Mouse (Mus musculus) embryonic facial prominence, embryonic 12.5 days (tissue): ENCODE measurements around the gene H2afz. TPM values are rescaled to one million over a fixed set of nuclear protein-coding genes. Genes with fewer than 3 reads are reported as not detected.
"Not testable (repeated sequence)": the region's sequence is repeated elsewhere in the genome, so short reads cannot be mapped to it uniquely, and the experiment has no call there.

Source experiments
- ATAC-seq: fragments of 200-750 bp; cut with Nextera tagmentation; 2 replicates; pipeline ENCODE4 v1.8.0; 2017; ENCODE audit not compliant: insufficient number of reproducible peaks, insufficient read depth, low FRiP score, low TSS enrichment
- H3K27ac ChIP-seq: fragments of 300-500 bp; sonication (generic); 2 replicates; pipeline ENCODE4 v1.5.1; 2016; ENCODE audit warnings: mild to moderate bottlenecking
- H3K27me3 ChIP-seq: fragments of 300-500 bp; sonication (generic); 2 replicates; pipeline ENCODE4 v1.6.1; 2016; ENCODE audit warnings: mild to moderate bottlenecking, moderate library complexity
- H3K36me3 ChIP-seq: fragments of 300-500 bp; sonication (generic); 2 replicates; pipeline ENCODE4 v1.6.1; 2016; ENCODE audit warnings: mild to moderate bottlenecking
- H3K4me1 ChIP-seq: fragments of 300-500 bp; sonication (generic); 2 replicates; pipeline ENCODE4 v1.6.1; 2016
- H3K4me2 ChIP-seq: fragments of 300-500 bp; sonication (generic); replicated peaks from 2 replicates; pipeline ENCODE4 v1.6.1; 2016; ENCODE audit warnings: mild to moderate bottlenecking, moderate library complexity
- H3K4me3 ChIP-seq: fragments of 300-500 bp; sonication (generic); 2 replicates; pipeline ENCODE4 v1.5.1; 2016; ENCODE audit warnings: mild to moderate bottlenecking
- H3K9ac ChIP-seq: fragments of 300-500 bp; sonication (generic); 2 replicates; pipeline ENCODE4 v1.6.1; 2016; ENCODE audit warnings: mild to moderate bottlenecking, moderate library complexity
- H3K9me3 ChIP-seq: fragments of 300-500 bp; sonication (generic); 2 replicates; pipeline ENCODE4 v1.6.1; 2016; ENCODE audit warnings: mild to moderate bottlenecking, moderate library complexity
- WGBS: fragments of 180-500 bp; shearing (Covaris S2); methylation state at CpG from one replicate; pipeline ENCODE4 v1.1.7; 2016; 5-methylcytosine and 5-hydroxymethylcytosine counted together
- polyA plus RNA-seq: library from polyadenylated mRNA; unstranded; fragments of >200 nt; fragmentation: Nextera tagmentation; extraction: Ambion mirVana; gene quantifications from 2 replicates; pipeline ENCODE4 v1.2.1, GENCODE M21; 2016

H2afz gene
- polyA plus RNA-seq, 1 experiment from 2014 or later: 2,450 TPM

GRCm38 (mm10) chr3:137846552-137846951 lies 17.7 kb upstream of the H2afz start:
- 79% methylated on average over 5 of the region's 5 CpGs for WGBS
- ATAC-seq: no peak

DNA sequence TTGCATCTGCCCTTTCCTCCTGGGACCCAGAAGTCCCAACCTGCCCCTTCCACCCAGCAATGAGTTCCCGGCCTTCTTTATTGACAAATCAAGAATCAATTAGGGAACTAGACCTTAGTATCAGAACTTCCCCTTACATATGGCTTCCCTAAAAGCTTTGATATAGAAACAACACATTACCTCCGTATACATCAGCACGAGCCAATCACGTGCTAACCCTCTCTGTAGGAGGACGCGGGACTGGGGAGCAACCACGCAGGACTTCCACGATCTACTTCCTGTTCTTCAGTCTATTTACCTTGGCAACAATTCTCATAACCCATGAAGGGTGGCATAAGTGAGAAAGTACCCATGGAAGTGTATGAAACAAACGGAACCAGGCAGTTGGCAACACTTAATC lies 15.9 kb upstream of the H2afz start:
- Histone ChIP-seq H3K4me1 (no peaks in the 10 kb centered on the region), H3K27ac (no peak overlapping the region), H3K36me3 (no peaks in the 10 kb centered on the region), H3K4me2 (no peak overlapping the region), H3K4me3 (no peak overlapping the region), H3K27me3 (no peaks in the 10 kb centered on the region), H3K9me3 (no peaks in the 10 kb centered on the region), H3K9ac (no peak overlapping the region)
- ATAC-seq: no peak
- 90% methylated on average over 9 of the region's 9 CpGs for whole genome bisulfite sequencing

More at GRCm38 (mm10) chr3:137846552-137846951, 17.7 kb upstream of the H2afz start:
- no peaks in the 10 kb centered on the region for H3K4me1 ChIP-seq
- H3K4me3 ChIP-seq: no peak overlapping the region
- H3K9ac ChIP-seq: no peak overlapping the region
- no peaks in the 10 kb centered on the region for H3K9me3 ChIP-seq
- no peaks in the 10 kb centered on the region for H3K27me3 ChIP-seq
- no peaks in the 10 kb centered on the region for H3K36me3 ChIP-seq
- H3K27ac ChIP-seq: no peak overlapping the region
- no peak overlapping the region for H3K4me2 ChIP-seq

DNA sequence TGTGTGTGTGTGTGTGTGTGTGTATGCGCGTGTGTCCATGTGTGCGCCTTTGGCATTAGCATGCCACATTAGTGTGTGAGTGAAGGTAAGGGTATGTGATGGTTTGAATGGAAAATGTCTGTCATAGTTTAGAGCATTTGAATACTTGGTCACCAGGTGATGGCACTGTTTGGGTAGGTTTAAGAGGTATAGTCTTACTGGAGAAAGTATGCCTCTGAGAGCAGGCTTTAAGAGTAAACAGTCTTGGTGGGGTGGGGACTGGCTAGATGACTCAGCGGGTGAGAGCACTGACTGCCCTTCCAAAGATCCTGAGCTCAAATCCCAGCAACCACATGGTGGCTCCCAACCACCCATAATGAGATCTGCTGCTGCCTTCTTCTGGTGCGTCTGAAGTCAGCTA lies 14.6 kb upstream of the H2afz start:
- Histone ChIP-seq H3K4me3 (no peak overlapping the region), H3K9ac (no peak overlapping the region), H3K4me1 (no peaks in the 10 kb centered on the region), H3K36me3 (no peaks in the 10 kb centered on the region), H3K4me2 (no peak overlapping the region), H3K9me3 (no peaks in the 10 kb centered on the region), H3K27me3 (no peaks in the 10 kb centered on the region), H3K27ac (no peak overlapping the region)
- WGBS: 88% methylated on average over 5 of the region's 5 CpGs
- no peak for ATAC-seq

GRCm38 (mm10) chr3:137851196-137851595 lies 13.1 kb upstream of the H2afz start:
- no peak overlapping the region for H3K27ac ChIP-seq
- whole genome bisulfite sequencing: 77% methylated on average over 2 of the region's 2 CpGs
- H3K4me1 ChIP-seq: no peaks in the 10 kb centered on the region
- no peaks in the 10 kb centered on the region for H3K9me3 ChIP-seq
- H3K4me3 ChIP-seq: no peak overlapping the region
- H3K36me3 ChIP-seq: no peaks in the 10 kb centered on the region
- ATAC-seq: no peak
- H3K9ac ChIP-seq: no peak overlapping the region
- no peaks in the 10 kb centered on the region for H3K27me3 ChIP-seq
- no peak overlapping the region for H3K4me2 ChIP-seq

DNA sequence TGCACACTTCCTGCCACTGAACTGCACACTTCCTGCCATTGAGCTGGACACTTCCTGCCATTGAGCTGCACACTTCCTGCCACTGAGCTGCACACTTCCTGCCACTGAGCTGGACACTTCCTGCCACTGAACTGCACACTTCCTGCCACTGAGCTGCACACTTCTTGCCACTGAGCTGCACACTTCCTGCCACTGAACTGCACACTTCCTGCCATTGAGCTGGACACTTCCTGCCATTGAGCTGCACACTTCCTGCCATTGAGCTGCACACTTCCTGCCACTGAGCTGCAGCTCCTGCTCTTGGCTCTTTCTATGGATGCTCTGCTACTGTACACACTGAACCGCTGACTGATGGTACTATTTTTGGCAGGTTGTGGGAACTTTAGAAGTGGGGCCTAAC lies 11.3 kb upstream of the H2afz start:
- not testable (repeated sequence) for ATAC-seq
- 93% methylated on average over 1 of the region's 1 CpGs for whole genome bisulfite sequencing

GRCm38 (mm10) chr3:137855328-137855727 lies 9.0 kb upstream of the H2afz start:
- Histone ChIP-seq H3K27ac (no peak overlapping the region), H3K27me3 (no peaks in the 10 kb centered on the region), H3K9me3 (no peaks in the 10 kb centered on the region), H3K4me3 (no peak overlapping the region), H3K4me1 (no peaks in the 10 kb centered on the region), H3K9ac (no peak overlapping the region), H3K4me2 (no peak overlapping the region), H3K36me3 (no peaks in the 10 kb centered on the region)
- WGBS: 77% methylated on average over 3 of the region's 3 CpGs
- no peak for ATAC-seq

More for the DNA sequence above, 11.3 kb upstream of the H2afz start:
- H3K4me1 ChIP-seq, H3K9ac ChIP-seq, H3K4me3 ChIP-seq, H3K27me3 ChIP-seq, H3K36me3 ChIP-seq, H3K9me3 ChIP-seq, H3K4me2 ChIP-seq, H3K27ac ChIP-seq: not testable (repeated sequence)

- H3K4me1 ChIP-seq: no peaks in the 10 kb centered on the region
- no peaks in the 10 kb centered on the region for H3K36me3 ChIP-seq
- no peak overlapping the region for H3K9ac ChIP-seq
- no peaks in the 10 kb centered on the region for H3K9me3 ChIP-seq
- ATAC-seq: no peak
- H3K27ac ChIP-seq: no peak overlapping the region
- H3K4me2 ChIP-seq: no peak overlapping the region
- H3K27me3 ChIP-seq: no peaks in the 10 kb centered on the region
- H3K4me3 ChIP-seq: no peak overlapping the region
- WGBS: 79% methylated on average over 7 of the region's 7 CpGs
Measured at GRCm38 (mm10) chr3:137856061-137856460, 8.2 kb upstream of the H2afz start.

- Histone ChIP-seq H3K9me3 (no peaks in the 10 kb centered on the region), H3K4me3 (no peak overlapping the region), H3K27me3 (no peaks in the 10 kb centered on the region), H3K4me2 (no peak overlapping the region), H3K9ac (no peak overlapping the region), H3K4me1 (no peaks in the 10 kb centered on the region), H3K36me3 (no peaks in the 10 kb centered on the region), H3K27ac (no peak overlapping the region)
- no peak for ATAC-seq
- WGBS: 74% methylated on average over 8 of the region's 8 CpGs
Measured at GRCm38 (mm10) chr3:137860394-137861170, 3.7 kb upstream of the H2afz start.

DNA sequence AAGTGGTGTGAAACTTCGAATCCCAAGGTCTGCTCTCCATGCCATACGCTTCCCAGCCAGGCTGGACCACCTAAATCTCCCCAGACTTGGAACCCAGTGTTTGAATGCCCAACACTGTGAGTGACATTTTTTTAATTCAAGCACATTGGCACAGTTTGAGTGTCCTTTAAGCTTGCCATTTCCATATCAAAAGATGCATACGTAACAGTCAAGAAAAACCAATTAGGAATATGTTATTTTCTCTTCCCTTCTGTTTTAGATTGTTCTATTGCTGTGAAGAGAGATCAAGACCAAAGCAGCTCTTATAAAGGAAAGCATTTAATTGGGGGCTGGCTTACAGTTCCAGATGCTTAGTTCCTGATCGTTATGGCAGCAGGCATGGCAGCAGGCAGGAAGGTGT lies 2.9 kb upstream of the H2afz start:
- no peak overlapping the region for H3K4me2 ChIP-seq
- H3K4me1 ChIP-seq: peaks cover 4% of the 10 kb centered on the region; the same call in 1 of the 2 replicates
- no peak for ATAC-seq
- H3K9ac ChIP-seq: no peak overlapping the region
- no peaks in the 10 kb centered on the region for H3K9me3 ChIP-seq
- H3K36me3 ChIP-seq: no peaks in the 10 kb centered on the region
- no peak overlapping the region for H3K4me3 ChIP-seq
- no peaks in the 10 kb centered on the region for H3K27me3 ChIP-seq
- H3K27ac ChIP-seq: no peak overlapping the region
- 89% methylated on average over 4 of the region's 4 CpGs for WGBS

DNA sequence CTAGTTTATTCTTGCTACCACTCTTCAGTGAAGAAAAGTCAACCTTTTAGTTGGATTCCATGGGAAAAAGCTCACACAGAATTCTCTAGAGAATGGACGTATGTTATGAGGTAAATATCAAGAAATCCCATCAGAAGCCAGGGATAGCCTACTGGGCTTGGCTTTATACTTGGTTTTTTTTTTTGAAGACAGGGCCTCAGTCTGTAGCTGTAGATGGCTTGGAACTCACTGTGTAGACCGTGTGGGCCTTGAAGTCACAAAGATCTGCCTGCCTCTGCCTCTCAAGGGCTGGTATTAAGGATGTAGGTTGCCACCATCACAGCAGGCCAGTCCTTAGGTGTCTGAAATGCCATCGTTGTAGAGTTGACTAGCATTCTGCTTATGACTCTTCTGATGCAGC lies 1.7 kb upstream of the H2afz start:
- Histone ChIP-seq H3K4me3 (no peak overlapping the region), H3K36me3 (no peaks in the 10 kb centered on the region), H3K4me1 (peaks cover 12% of the 10 kb centered on the region; the same call in 1 of the 2 replicates), H3K9ac (no peak overlapping the region), H3K27ac (no peak overlapping the region), H3K27me3 (no peaks in the 10 kb centered on the region), H3K9me3 (no peaks in the 10 kb centered on the region), H3K4me2 (no peak overlapping the region)
- ATAC-seq: no peak
- 89% methylated on average over 3 of the region's 3 CpGs for WGBS

- H3K4me1 ChIP-seq: peaks cover 12% of the 10 kb centered on the region; the same call in 1 of the 2 replicates
- no peaks in the 10 kb centered on the region for H3K36me3 ChIP-seq
- peak; percentile 18; the same call in 1 of the 2 replicates for ATAC-seq
- WGBS: 33% methylated on average over 22 of the region's 22 CpGs
- H3K9ac ChIP-seq: peak overlapping the region; percentile 54
- H3K9me3 ChIP-seq: no peaks in the 10 kb centered on the region
- peak overlapping the region; percentile 85 for H3K27ac ChIP-seq
- H3K4me2 ChIP-seq: peak overlapping the region; percentile 53
- H3K27me3 ChIP-seq: no peaks in the 10 kb centered on the region
- H3K4me3 ChIP-seq: peak overlapping the region; percentile 85
Measured at GRCm38 (mm10) chr3:137863330-137864123, 760 bp upstream of the H2afz start.
